In genomic region chr17:89100719-89101350, GRCm38 (mm10) we compare ENCODE assay signal across 17 mouse cellular contexts.
"Had no signal": no experiment of that assay in that cellular context is flagged by ENCODE, and none has a peak within 500 bp of the region (broad histone marks: within the 10 kb centered on the region; RNA-seq: fewer than 3 reads in every experiment).

No protein-coding gene starts in this region.

- ATAC-seq: intestine, postnatal 0 days; lung, postnatal 0 days had no signal

- H3K9me3 ChIP-seq: limb, embryonic 10.5 days; liver, embryonic 15.5 days; midbrain, embryonic 10.5 days; neural tube, embryonic 12.5 days had no signal

- H3K27ac ChIP-seq: kidney, postnatal 0 days; left cerebral cortex, adult 2 months; limb, embryonic 10.5 days; liver, embryonic 15.5 days; midbrain, embryonic 10.5 days; neural tube, embryonic 12.5 days had no signal

- H3K9ac ChIP-seq: liver, embryonic 15.5 days; neural tube, embryonic 12.5 days had no signal

- H3K36me3 ChIP-seq: limb, embryonic 10.5 days; liver, embryonic 15.5 days; midbrain, embryonic 10.5 days; neural tube, embryonic 12.5 days had no signal

- H3K4me2 ChIP-seq: liver, embryonic 11.5 days; liver, embryonic 15.5 days; neural tube, embryonic 12.5 days had no signal

- H3K27me3 ChIP-seq: liver, embryonic 15.5 days; neural tube, embryonic 12.5 days had no signal

- H3K4me1 ChIP-seq: limb, embryonic 10.5 days; liver, embryonic 15.5 days; midbrain, embryonic 10.5 days; neural tube, embryonic 12.5 days had no signal

- H3K4me3 ChIP-seq: left cerebral cortex, adult 2 months; limb, embryonic 10.5 days; liver, embryonic 15.5 days; midbrain, embryonic 10.5 days; myocyte; neural tube, embryonic 12.5 days had no signal

- DNase-seq: kidney, adult 8-10 months; kidney, postnatal 4 days; lung, adult 2 months; lung, postnatal 4 days; midbrain, embryonic 14.5 days; thymus, adult 18-20 months; thymus, postnatal 14 days had no signal
